Mouse (Mus musculus) heart, adult 9 months (tissue): Measurements from ENCODE around the gene Mapkap1.
A peak's percentile ranks its signal among the peaks of the same experiment; 100 is the strongest.

Experiments
- DNase-seq, 2 experiments: peaks; one replicate each; pipeline ENCODE4 v3.0.0; 2022; ENCODE audit warnings: low spot score in 2 of 2

Mapkap1 gene

DNA sequence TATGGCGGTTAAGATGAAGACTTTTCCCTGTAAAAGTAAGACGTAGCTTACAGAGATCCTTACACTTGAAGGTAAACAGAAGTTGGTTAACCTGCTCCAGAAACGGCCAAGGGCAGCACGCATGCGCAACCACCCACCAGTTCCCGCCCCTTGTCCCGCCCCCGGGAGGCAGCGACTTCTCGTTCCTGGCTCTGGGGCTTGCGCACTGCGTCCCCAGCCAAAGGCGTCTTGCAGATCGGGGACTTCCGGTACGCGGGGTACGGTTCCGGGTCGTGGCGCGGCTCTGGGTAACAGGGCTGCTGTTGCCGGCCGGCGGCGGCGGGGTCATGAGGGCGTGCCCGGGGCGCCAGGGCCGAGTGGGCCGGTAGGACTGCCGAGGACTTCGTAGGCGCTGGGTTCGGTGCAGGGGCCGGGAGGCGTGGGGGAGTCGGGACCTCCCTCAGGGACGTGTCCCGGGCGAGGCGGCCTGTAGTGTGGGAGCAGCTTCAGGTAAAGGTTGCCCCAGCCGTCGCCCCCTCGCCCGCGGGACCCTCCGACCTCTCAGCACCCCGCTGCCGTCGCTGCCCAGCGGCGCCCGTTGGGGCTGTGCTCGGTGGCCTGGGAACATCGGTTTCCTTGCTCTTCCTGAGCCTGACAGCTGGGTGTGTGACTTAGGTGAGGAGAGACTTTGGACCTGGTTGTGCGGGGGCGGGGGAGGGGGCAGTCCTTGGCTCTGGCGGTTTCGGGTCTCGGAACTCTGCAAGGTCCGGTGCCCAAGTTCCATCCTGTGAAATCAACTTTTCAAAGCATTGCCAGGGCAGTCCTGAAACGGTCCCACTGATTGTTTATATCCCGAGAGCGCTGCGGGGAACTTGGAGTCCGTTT is at the start of gene Mapkap1:
TSS of gene Mapkap1 (plus strand) at position 171 of the 864 bp plus-strand sequence.
- DNase-seq: peak; percentile 97 to 98

DNA sequence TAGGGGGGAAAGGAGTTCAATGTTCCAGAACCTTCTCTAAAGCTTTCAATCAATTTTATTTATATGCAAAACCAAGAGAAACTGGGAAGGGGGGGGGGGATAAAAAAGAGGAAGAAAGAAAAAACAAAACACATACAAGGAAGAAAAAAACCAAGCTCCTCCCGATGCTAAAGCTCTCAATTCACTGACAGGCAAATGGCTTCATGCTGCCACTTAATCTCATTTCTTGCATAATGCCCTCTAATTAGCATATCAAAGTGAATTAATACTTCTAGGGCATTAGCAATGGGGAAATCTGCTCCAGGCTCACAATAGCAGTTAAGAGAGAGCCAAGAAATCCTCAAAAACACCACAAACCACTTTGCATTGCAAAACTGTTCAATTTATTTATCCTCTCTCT is 42.9 kb upstream of the Mapkap1 start:
- no peak for DNase-seq

DNA sequence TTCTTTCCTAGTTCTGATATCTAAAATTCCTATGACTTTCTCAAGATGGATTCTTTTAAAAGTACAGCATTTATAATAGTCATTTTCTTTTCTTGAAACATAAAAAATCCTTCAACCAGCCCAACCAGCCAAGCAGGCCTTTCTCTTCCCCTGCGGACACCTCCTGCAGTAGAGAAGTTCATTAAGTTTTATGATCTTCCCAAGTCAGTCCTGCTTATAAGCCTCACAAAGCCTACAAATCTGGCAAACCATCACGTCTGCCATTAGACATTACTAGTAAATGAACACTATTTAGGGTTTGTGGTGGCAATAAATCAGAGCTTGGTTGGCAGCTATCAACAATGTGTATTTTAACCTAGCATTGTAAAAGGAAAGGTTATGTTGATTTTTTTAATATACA is 39.5 kb upstream of the Mapkap1 start:
- no peak for DNase-seq

DNA sequence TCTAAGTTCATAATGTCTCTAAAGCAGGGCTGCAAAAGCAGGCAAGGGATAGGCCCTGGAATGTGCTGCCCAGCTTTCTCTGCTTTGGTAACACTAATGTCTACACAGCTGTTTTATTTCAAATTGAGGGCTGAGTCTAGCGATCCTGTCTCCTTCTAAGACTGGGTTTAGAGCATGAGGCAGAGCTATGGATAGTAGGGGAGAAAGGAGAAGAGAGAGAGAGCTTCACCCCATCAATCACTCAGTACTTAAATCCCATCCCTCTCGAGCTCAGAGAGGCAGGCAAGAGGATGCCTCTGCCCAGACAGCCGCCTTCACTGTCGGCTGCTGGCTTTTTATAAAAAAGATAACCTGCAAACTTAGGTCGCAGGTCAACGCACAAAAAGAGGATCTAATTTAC is 38.2 kb upstream of the Mapkap1 start:
- DNase-seq: no peak

DNA sequence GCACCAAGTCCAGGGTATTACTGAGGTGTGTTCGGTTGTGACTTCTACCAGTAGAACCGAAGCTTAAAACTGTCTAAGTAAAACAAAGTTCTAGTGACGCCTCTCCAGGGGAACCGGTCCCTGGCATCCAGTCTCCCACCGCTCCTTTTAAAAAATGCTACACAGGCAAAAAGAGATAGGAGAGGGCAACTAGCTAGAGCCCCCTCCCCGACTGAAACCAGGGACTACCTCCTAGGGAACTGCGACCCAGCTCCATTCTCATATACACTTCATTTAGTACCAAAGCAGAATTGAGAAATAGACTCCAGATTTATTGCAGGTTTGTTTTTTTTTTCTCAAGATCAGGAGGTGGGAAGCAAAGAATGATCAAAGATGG is 36.2 kb upstream of the Mapkap1 start:
- no peak for DNase-seq

DNA sequence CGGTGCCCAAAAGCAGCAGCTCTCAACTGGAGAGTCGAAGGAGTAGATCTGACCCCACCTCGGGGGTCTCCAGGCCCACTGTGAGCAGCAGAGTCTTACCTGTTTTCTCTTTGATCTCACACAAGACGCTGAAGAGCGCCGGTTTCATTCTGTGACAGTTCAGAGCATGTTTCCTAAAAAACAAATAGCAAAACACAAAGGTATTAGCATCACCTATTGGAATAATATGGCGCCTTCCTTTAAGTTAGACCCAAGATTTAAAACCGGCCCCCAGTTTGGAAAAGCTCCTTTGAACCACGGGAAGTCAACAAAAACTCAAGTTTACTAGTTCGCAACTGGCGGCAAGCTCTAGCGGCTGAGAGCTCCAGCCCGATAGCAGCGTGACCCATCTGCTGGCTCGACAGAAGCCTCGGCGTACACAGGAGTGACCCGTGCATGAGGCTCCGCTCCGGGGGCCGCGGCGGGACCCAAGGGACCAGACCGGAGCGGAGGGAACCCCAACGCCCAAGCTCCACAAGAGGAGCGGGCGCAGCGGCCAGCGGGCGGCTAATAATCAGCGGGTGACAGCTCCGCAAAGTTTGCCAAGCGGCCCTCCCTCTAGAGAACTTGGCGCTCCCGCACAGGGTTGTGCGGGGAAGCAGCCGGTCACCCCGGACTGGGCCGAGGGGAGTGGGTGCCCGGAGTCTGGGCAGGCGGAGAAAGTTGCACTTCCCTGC is 35.7 kb upstream of the Mapkap1 start:
- DNase-seq: peak; percentile 10 to 34

DNA sequence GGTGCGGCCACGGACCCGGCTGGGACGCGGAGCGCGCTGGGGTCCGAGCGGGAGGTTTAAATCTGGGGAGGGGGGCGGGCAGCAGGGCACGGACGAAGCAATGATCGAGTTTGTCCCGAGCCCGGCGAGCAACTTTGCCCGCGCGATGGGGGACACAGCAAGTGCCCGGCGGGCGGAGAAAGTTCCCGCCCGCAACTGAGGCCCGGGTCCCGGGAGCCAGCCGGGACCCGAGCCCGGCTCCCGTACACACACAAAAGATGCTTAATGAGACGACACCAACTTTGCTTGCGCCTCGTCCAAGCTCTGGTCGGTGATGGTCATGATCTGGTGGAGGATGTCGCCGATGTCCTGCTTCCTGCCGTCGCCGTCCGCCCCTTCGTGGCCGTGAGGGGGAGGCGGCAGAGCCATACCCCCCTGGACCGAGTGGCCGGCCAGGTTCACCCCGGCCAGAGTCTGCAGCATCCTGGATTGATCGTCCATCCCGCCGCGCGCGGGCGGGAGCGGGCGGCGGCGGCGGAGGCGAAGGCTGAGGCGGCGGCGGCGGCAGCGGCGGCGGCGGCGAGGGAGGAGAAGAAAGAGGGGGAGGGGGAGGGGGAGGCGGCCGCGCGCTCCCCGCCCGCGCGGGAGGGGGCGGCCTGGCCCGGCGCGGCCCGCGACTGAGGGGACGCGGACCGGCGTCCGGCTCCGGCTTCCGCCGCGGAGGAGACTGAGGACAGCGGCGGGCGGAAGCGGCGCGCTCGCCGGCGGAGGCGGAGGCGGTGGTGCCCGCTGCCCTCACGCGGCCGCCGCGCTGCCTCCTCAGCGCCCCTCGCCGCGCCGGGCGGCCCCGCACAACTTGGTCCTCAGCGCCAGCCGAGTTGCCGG is 34.9 kb upstream of the Mapkap1 start:
- DNase-seq: peak; percentile 36 to 63

DNA sequence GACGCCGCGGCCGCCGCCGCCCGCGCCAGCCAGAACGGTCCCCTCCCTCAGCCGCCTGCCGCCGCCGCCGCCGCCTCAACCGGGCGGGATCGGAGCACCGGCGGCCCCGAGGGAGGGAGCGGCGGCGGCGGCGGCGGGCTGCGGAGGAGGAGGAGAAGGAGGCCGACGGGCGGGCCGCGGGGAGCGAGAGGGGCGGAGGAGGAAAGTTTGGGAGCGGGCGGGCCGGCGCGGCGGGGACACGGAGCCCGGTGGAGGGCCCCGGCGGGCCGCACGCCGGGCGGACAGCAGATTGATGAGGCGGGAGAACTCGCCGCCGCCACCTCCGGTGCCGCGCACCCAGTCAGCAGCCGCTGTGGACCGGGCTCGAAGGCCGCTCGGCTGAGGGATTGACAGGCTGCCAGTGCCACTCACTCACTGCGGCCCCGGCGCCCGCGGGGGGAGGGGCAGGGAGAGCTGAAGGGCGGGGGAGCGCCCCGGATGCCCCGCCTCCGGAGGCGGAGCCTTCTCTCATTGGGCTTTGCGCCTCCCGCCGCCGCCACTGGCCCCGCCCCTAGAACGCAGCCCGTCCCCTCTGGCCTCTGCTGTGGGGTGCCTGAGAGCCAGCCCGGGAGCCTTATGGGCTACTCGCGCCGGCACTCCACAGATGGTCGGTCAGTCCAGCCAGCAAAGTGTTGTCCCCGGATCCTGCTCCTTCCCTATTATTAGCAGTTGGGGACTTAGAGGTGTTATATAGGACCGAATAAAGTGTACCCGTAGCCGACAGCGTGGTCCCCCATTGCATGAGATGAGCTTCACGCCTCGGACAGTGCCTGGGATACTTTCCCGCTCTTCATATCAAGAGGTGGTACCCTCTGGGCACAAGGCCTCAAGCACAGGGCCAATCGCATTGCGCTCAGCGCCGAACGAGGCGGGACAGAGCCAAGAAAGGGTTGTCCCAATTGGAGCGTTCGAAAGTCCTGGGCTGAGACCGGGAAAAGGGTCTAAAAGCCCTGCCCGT is 34.0 kb upstream of the Mapkap1 start, which contains the start of gene Pbx3:
TSS of gene Pbx3 (minus strand) at position 838 of the 997 bp plus-strand sequence.
- DNase-seq: peak; percentile 94 to 96

DNA sequence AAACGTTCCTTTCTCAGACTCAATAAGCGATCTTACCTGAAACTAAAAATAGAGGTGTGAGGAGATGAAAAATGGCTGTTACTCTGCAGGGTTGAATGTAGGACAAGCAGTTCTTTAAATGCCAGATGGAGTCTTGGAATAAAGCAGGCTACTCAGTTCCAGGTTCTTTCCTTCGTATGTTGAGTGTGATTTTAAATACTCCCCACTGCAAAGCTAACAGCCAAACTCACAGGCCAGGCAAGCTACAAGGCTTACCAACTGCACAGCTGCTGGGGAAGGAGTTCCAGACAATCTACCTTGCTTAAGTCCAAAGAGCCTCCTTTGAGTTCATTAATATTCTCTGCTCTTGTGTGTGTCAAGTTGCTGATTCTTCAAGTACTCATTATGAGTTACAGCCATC is 32.7 kb upstream of the Mapkap1 start:
- no peak for DNase-seq

DNA sequence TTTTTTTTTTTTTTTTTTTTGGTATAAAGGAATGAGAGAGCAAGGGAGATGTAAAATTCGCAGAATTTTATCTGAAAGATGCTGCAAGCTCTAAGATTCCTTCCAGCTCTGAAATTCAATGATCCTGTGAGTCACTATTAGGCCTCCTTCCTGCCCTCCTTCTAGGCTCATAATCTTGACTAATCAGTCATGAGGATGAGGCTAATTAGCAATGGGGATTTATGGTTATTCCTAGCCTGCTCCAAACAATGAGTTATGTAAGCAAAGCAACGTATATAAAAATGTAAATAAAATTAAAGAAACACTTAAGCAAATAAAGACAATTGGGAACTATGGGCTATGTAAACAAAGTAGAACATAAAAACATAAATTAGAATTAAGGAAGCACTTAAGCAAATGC is 32.2 kb upstream of the Mapkap1 start:
- no peak for DNase-seq

DNA sequence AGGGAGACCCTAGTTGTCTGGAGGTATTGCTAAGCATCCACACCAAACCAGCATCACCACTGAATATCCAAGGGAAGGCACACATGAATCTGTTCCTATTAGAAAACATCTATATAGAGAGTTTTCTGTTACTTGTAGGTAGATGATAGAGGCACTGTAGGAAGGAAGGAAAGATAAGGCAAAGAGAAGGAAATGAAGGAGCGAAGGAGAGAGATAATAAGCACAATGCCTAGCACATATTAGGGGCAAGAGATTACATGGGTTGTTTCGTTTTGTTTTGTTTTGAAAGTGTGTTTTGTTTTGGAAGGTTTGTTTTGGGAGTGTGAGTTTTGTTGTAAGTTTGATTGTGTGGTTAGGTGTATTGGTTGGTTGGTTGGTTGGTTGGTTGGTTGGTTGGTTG is 27.6 kb upstream of the Mapkap1 start:
- no peak for DNase-seq

DNA sequence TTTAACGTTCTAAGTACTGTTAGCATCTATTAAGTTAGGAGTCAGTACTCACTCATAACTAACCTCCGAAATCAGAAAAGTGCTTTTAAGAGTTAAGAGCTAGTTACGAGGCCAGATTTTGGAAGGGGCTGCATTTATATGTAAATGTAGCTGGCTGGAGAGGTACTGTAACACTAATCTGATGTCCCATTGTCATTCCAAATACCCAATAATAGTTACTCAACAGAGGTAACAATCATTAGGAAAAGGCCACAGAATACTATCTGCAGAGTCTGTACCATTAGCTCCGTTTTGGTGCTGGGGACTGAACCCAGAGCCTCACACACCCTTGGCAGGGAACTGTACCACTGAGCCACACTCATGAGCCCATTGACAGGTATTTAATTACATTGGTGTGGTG is 7.0 kb upstream of the Mapkap1 start:
- no peak for DNase-seq

DNA sequence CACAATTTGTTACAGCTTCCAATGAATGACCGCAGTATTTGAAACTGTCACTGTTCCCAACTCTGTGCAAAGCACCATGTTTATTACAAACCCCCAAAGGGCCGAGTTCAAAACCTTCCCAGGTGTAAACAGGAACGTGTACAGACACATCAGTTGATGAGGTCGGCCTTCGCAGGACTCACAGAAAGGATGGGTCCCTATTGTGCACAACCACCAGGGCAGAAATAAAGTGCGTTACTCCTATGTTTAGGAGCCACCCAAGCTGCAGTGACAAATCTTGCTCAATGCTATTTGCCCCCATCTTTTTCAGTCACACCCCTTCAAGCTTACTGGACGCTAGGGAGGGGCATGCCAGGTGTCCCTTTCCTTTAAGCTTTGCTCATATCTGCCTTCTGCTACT is 1.0 kb downstream of the Mapkap1 start:
- DNase-seq: no peak

DNA sequence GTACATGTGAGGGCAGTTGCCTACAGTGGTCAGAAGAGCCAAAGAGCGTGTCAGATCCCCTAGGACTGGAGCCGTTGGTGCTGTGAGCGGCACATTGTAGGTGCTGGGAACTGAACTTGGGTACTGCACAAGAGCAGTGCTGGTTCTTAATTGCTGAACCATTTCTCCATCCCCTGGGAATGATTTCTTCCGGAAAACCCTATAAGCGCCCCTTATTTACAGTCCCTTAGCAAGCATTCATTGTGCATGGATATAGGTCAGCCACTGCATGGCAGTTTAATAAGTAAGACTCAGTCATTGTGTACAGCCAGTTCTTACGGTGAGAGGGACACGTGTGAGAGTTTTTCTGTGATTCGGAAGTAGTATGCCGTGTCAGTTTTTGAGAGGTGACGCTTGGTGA is 1.8 kb downstream of the Mapkap1 start:
- DNase-seq: no peak

DNA sequence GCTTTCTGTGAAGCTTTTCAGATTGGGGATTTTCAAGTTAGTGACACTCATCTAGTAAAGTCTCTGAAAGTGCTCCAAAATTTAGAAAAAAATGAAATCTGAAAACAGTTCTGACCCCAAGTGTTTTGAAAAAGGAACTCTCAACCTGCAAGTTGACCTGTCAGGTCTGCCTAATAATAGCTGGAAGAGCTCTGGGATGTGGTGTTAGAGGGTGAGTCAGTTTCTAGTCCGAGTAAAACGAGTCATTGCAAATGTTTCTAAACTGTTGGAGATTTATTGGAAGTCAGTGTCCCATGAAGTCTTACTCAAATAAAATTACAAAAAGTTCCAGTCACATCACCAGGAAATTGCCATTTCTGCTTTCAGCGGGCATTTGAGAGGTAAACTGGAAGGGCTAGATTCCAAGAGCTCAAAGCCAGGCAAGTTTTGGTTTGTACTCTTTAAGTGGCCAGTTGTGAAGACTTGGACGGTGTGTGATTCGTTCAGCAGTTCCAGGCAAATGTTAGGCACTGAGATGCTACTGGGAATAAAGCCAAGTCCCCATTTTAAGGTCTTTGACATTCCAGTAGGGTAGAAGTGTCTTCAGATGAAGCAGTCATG is 3.3 kb downstream of the Mapkap1 start:
- DNase-seq: no peak

DNA sequence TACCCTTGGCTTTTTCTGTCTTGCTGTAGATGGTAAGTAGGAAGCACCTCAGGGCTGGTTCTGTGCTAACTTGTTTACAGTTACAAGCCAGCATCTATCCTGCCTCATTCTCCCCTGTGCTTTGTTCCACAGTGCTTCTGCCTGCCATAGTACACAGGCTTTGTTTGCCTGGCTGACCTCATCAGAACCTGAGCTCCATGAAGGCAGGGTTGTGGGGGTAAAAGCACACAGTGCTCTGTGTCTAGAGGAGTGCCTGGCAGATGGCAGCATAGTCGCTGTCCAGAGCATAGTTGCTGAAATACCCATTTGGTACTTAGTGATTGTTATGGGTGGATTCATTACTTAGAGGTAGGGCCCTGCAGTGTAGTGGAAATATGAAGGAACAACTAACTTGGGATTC is 13.7 kb downstream of the Mapkap1 start:
- no peak for DNase-seq

DNA sequence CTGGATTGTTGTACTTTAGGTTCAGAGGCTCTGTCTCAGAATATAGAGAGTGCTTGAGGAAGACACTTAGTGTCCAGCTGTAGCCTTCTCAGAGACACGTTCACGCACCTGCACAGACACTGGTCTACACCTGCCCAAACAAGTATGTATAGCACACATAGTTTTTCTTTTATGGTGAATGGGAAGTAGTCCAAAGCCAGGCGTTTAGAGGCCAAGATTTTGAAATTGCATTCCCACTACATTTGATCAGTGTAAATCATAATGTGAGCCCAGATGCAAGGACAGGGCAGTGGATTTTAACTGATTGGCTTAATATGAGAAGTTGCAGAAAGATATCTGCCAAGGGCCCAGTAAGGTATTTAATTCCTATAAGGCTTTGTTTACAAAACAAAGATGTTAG is 17.6 kb downstream of the Mapkap1 start:
- no peak for DNase-seq

DNA sequence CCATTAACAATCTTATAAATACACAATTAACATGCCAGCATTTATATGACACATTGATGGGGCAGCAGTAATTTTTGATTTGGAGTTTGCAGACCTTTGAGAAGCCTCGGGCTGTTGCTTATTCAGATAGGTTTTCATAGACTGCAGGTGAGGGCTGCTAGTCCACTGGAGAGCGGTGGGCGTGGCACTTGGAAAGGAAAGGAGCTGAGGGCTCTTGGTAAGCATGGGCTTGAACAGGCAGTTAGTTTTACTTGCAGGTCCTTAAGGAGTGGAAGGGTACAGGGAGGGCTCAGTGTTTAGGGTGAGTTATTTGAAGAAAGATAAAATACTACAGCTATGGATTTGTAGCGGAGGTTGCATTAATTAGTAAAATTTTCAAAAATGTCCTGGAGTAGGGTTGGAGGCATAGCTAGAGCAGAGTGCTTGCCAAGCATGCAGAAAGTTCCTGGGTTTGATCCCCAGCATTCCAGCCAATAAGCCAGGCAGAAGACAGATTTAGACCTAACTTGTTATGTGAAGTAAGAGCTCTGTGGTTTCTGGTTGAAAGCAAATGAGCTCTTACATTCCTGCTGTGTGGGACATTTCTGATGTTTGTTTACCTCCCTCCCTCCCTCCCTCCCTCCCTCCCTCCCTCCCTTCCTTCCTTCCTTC is 19.1 kb downstream of the Mapkap1 start:
- no peak for DNase-seq

DNA sequence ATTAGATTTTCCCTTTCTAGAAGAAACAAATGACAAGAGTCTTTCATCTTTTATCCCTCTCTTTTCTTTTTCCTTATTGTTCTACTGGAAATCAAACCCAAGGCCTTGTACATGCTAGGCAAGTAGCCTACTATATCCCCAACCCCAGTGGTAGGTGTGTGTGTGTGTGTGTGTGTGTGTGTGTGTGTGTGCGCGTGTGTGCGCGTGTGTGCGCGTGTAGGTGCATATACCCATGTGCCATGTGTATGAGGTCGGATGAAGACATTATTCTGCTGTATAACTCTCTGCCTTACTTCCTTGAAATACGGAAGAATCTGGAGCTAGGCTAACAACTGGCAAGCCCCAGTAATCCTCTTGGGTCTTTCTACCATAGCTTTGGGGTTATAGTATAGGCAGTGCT is 24.1 kb downstream of the Mapkap1 start:
- DNase-seq: no peak
